Mouse (Mus musculus): Measurements from ENCODE around the gene Hnf1a.

The Hnf1a gene

DNA sequence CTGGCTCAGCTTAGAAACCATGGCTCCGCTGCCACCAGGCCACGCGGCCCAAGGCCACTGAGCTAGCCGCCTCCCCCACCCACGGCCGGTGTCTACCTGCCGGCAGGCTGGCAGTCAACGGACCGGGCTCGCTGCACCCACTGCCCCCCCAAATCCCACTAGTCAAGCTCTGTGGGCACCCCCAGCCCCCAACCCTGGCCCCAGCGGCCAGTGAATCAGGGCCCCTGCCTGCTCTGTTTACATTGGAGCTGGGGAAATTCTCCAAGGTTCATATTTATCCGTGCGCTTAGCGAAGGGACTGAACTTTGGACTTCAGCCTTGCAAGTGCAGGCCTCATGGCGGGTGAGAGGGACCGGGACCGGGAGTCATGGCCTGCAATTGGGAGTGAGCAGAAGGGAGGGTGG lies at the start of gene Hnf1a:
TSS of gene Hnf1a (minus strand) at position 271 of the 404 bp plus-strand sequence.
- no peak for DNase-seq (ENCODE audit: inconsistent ontology term)

GRCm38 (mm10) chr5:115018813-115019212 lies 47.9 kb upstream of the Hnf1a start:
- DNase-seq (ENCODE audit: inconsistent ontology term): no peak

GRCm38 (mm10) chr5:115018270-115018669 lies 47.4 kb upstream of the Hnf1a start:
- DNase-seq (ENCODE audit: inconsistent ontology term): no peak

DNA sequence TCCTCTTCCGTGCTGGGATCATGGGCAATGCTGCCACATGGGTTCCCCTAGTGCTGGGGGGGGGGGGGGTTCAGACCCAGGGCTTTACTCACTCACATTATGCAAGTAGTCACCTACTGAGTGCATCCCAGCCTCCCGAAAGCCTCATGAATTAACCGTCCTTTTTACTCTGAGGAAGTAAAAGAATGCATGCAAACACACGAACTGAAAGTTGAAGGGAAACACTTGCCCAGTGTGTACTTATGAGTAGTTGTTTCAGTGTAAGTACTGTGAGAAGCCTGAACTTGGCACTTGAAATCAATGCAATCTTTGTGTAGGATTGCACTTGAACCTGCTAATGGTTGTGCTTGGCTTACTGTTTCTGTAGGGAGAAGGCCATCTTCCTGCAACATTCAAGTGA lies 44.2 kb upstream of the Hnf1a start:
- no peak for DNase-seq (ENCODE audit: inconsistent ontology term)

GRCm38 (mm10) chr5:115014570-115014969 lies 43.7 kb upstream of the Hnf1a start:
- DNase-seq (ENCODE audit: inconsistent ontology term): no peak

DNA sequence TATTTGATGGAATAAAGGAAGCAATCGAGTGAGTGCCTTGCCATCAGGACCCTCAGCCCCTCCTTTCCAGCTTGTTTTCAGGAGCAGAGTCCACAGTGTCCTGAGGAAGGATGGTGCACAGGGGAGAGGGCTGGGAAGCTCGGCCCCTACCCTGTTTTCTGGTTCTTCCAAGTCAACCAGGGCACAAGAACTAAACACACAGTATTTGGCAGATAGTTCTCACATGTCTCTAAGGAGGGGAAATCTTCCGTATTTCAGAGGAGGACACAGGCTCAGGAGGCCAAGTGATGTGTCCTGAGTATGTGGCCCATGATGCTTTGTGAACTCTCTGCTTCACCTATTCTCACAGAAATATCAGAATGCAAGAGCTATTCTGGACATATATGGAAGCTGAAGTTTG lies 42.5 kb upstream of the Hnf1a start:
- DNase-seq (ENCODE audit: inconsistent ontology term): no peak

DNA sequence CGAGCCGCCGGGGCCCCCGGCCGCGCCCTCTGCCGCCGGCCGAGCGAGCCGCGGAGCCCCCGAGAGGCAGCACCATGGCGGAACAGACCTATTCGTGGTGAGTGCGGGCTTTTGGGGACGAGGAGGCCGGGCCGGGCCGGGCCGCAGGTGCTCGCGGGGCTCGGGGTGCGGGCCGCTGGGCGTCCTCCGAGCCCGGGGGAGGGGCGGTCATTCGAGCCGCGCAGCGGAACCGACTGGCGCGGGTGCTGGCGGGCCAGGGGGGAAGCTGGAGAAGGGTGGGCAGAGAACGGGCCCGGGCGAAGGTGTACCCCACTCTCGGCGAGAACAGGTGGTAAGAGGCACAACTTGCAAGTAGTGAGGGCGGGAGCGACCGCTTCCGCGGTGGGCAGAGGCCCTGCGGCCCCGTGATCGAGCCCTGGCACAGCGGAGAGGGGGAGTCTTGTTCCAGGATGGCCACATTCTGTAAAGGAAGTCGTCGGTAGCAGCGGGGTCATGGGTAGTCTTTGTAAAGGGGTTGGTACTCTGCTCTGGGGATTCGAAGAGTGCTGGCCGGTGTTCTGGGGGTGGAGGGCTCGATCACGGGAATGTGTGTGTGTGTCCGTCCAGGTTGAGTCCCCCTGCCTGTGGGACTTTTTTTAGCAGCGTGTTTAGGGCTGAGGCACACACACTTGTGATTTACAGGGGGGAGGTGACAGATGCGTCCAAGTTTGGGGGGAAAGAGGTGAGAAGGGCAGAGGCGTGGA lies 40.8 kb upstream of the Hnf1a start:
- DNase-seq (ENCODE audit: inconsistent ontology term): peak; percentile 59

DNA sequence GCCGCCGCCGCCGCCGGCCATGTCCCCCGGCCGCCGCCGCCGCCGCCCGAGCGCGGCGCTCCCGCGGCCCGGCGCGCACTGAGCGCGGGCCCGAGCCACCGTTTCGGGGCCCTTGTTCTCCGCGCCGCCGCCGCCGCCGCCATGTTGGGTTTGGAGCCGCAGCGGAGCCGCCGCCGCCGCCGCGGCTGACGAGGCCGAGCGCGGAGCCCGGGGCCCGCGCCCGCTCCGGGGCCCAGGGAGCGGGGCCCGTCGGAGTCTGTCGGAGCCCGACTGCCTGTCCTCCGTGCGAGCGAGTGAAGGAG lies 40.3 kb upstream of the Hnf1a start:
- no peak for DNase-seq (ENCODE audit: inconsistent ontology term)

DNA sequence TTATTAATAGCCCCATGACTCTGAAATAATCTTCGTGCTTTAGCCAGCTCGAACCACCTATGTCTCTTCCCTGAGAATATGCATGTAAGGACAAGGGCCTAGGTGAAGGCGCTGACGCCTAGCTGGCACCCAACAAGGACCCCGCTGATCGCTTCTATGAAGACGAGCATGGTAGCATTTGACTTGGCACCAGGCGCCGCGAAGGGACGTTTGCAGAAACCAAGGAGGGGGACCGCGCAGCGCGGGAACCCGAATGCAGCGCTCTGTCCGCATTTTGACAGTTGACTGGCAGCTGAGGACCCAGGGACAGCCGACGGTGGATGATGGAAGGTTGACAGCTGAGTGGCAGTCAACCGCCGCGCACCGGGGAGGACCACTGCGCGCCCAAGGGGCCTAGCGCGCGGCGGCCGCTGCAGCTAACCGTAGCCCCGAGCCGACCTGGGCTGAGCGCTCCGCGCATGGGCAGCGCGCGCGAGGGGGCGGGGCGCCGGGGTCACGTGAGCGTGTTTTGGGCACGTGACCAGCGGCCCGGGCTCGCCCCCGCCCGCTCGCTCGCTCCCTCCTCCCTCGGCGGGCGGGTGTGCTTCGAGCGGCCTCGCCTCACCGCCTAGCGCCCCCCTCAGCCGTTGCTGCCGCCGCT lies 39.8 kb upstream of the Hnf1a start, which contains the start of gene Sppl3:
TSS of gene Sppl3 (plus strand) at position 561 of the 640 bp plus-strand sequence.
- DNase-seq (ENCODE audit: inconsistent ontology term): peak; percentile 95

DNA sequence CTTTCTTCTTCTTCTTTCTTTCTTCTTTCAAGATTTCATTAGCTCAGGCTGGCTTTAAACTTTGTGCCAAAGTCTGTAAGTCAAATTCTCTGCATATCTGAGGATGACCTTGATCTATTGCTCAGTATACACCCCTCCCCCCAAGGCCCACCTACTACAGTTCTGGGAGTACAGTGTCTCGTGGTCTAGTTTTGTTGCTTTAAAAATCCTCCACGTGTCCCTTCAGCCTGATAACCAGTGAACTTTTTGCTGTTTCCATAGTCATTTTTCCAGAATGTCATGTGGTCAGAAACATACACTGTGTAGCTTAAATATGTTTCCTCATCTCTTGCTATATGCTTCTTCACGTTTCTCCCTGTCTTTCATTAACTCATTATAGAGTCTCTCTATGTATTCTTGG lies 39.1 kb upstream of the Hnf1a start:
- no peak for DNase-seq (ENCODE audit: inconsistent ontology term)

DNA sequence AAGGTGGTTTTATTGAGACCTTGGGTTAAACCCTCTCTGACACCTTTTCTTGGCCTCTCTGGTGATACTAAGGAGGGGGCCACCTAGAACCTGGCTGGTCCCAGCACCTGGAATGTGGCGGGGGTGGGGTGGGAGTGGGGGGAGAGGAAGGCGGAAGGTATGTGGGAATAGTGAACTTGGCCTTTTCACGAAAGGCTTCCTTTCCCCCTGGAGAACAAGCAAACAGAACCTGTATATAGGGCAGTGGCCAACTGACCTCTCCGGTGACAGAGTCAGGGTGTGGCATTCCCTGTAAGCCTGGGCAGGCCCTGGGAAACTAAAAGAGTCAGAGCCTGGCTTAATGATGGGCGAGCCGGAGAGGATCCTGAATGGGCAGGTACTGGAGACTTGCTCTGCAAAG lies 38.2 kb upstream of the Hnf1a start:
- no peak for DNase-seq (ENCODE audit: inconsistent ontology term)

DNA sequence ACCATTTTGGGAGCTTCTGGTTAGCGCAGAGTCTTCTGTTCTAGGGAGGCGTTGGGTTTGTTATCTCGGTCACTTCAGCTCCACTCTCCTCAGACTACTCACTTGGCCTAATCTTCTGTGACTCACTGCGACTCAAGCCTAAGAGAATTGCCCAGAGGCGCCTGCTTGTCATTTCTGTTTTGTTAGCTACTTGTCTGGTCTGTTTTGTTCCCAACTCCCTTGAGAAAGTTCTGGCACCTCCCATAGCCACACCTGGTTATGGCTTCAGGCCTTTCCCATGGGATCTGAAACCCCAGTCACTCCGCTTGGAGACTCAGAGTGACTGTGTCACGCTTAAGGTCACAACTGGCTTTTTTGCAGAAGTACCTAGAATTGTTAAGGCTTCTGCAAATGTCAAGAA lies 37.4 kb upstream of the Hnf1a start:
- peak; percentile 25 for DNase-seq (ENCODE audit: inconsistent ontology term)

DNA sequence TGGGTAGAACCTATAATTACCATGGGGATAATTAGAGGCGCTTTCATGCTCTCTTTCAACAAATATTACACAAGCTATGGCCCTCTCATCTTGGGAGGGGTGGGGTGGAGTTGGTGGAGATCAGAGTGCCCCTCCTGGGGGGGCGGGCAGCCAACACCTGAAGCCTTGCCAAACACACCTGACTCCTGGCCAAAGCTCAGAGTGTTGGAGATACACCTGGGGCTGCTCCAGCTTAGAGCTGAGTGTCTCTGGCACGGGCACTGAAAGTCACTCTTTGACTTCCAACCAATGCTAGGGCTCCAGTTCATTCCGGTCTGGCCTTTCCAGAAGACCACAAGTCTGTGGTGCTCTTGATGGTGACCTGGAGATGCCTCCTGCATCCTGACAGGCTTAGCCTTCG lies 36.9 kb upstream of the Hnf1a start:
- no peak for DNase-seq (ENCODE audit: inconsistent ontology term)

- DNase-seq (ENCODE audit: inconsistent ontology term): no peak
Observed at GRCm38 (mm10) chr5:115003224-115003873, 32.5 kb upstream of the Hnf1a start.

GRCm38 (mm10) chr5:115002781-115003180 lies 31.9 kb upstream of the Hnf1a start:
- no peak for DNase-seq (ENCODE audit: inconsistent ontology term)

- no peak for DNase-seq (ENCODE audit: inconsistent ontology term)
Observed at GRCm38 (mm10) chr5:115001464-115001863, 30.6 kb upstream of the Hnf1a start.

DNA sequence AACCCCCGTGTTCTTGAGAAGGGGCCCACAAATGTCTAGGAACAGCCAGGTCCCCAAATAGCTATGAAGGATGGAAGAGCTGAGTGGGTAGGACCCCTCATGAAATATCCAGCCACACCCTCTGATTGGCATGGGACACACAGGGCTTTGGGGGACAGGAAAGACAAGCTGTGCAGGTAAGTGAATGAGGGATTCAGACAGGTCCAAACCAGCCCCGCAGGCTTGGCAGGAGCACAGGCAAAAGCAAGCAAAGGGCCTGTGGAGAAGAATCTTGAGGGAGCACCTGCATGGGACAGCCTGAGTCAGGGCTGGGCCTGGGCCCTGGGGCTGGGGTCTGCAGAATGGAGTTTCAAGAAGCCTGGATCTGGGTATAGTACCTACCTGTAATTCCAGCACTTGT lies 29.6 kb upstream of the Hnf1a start:
- no peak for DNase-seq (ENCODE audit: inconsistent ontology term)

DNA sequence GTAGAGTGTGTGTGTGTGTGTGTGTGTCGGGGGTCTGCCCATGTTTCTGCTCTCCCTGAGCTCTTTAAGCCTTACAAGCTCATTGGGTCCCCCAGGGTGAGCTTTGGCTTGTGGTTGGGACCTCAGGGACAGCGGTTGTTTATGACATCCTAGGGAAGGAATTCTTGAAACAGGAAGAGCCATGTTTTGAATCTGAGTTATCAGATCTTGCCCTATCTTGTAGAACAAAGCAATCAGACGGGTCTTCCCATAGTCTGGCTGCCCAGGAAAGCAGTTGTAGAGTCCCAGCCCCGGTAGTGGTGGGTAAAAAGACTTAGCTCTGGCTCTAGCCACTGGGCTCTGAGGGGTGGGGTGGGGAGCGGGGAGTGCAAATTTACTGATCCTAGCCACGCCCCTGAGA lies 26.4 kb upstream of the Hnf1a start:
- DNase-seq (ENCODE audit: inconsistent ontology term): no peak

DNA sequence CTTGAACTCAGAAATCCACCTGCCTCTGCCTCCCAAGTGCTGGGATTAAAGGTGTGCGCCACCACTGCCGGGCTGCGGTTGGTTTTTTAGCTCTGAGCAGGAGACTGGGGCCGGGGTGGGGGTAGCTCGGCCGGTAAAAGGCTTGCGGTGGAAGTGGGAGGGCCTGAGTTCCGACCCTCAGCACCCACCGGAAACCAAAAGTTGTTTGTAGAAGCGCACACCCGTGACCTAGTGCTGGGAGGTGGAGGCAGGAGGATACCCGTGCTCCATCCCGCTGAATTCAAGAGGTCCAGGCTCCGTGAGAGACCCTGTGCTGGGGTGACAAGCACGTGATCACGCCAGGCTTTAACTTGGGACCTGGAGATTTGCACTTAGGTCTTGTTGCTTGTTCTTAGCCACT lies 25.6 kb upstream of the Hnf1a start:
- no peak for DNase-seq (ENCODE audit: inconsistent ontology term)

DNA sequence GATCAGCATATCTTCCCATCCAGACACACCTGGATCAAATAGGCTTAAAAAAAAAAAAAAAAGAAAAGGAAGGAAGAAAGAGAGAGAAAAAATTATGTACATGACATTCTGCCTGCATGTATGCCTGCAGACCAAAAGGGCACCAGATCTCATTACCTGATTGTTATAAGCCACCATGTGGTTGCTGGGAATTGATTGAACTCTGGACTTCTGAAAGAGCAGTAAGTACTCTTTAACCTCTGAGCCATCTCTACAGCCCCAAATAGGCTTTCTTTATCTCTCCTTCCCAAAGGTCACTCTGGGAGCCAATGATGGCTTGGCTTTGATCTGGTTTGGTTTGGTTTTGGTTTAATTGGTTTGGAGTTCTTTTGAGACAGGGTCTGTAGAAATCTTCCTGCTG lies 14.2 kb upstream of the Hnf1a start:
- no peak for DNase-seq (ENCODE audit: inconsistent ontology term)

DNA sequence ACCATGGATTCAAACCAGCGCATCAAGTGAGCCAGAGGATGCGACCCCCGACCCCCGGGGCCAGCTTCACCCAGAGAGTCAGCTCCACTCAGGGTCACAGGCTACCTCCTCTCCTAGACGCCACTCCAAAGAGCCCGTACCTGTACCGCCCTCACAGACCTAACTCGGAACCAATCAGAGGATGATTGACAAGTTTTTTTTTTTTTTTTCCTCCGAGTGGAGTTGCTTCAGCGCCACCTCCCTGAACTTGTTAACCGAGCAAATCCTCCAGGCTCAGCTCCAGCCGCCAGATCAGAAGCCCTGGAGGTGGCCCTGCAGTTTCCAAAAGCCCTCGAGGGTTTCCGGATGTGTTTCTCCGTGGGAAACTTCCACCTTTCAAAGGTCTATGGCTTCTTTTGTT lies 11.1 kb upstream of the Hnf1a start:
- no peak for DNase-seq (ENCODE audit: inconsistent ontology term)

DNA sequence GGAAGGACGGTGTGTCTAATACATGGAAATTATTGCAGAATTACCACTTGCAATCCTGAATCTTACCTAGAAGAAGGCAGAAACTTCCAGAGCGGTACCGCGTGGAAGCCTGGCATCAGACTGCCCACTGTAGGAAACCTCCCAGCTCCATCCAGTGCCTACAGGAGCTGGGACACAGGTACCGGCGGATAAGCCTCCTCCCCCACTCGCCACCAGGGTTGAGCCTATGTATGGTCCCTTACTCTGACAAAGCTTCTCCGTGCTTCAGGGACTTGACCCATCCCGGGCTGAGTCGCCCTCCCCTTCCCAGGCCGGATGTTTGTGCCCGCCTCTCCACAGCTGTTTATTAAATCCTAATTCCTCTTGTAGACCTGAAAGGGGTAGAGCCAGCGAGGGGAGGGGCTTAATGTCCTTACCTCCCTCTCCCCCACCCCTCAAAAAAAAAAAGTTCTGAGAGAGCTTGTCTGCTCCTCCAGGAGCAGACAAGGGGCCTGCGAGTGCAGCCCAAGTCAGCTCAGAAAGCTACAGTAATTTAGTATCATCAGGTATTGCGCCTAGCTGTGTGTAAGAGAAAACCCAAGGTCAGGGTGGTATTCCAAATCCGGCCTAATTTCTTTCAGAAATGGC lies 9.3 kb upstream of the Hnf1a start:
- no peak for DNase-seq (ENCODE audit: inconsistent ontology term)

Measured in Muller cell, postnatal 12 days (primary cell).